ENCODE assay signal across 31 mouse cellular contexts in the genomic region with DNA sequence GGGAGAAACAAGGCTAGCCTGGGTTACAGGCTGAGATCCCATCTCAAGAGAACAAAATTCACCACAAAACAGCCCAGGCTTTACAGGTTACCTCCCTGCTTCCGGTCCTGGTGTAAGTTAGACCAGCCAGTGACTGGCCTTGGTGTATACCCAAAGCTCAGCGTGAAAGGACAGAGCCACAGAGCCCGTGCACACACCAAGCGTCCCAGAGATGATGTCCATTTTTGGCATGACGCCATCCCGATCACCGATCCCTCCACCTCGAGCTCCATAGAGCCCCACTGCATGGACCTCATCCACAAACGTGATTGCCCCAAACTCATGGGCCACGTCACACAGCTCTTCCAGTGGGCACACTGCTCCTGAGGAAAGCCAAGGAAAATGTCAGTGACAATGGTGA. TPM values are rescaled to one million over a fixed set of nuclear protein-coding genes. Genes with fewer than 3 reads are reported as not detected.
DNase-seq lines count a peak whose midpoint lies in the region; TF ChIP-seq lines count a peak whose summit lies in the region.
"Had no signal": no experiment of that assay in that cellular context is flagged by ENCODE, and none has a peak within 500 bp of the region (broad histone marks: within the 10 kb centered on the region; RNA-seq: fewer than 3 reads in every experiment).

No protein-coding gene starts in this region.

- peaks cover 13% of the 10 kb centered on the region for H3K36me3 ChIP-seq in kidney, adult 2 months (ENCODE audit: control insufficient read depth, insufficient read depth, low read length)
- H3K36me3 ChIP-seq in testis, adult 2 months (ENCODE audit: control insufficient read depth, insufficient read depth, low read length), result no peaks in the 10 kb centered on the region; the same call in none of the 2 replicates

- no peak overlapping the region for H3K4me3 ChIP-seq in kidney, adult 2 months (ENCODE audit: insufficient read depth, low read depth, low read length)
- H3K4me3 ChIP-seq in layer of hippocampus, adult 2 months, result no peak overlapping the region
- no peak overlapping the region for H3K4me3 ChIP-seq in testis, adult 2 months (ENCODE audit: control insufficient read depth, low read depth, low read length)
- H3K4me3 ChIP-seq: embryonic facial prominence, embryonic 12.5 days; embryonic facial prominence, embryonic 15.5 days; heart, adult 2 months; heart, embryonic 10.5 days; heart, embryonic 13.5 days had no signal

- no peak for TF ChIP-seq POLR2A in kidney, adult 2 months (IDR thresholded peaks at IDR 0.05; ENCODE audit: low read depth, low read length)
- peak; percentile 10; the same call in 1 of the 2 replicates for TF ChIP-seq POLR2A in testis, adult 2 months (IDR thresholded peaks at IDR 0.05; ENCODE audit: control insufficient read depth, low read depth, low read length)

- peak overlapping the region; percentile 70 for H3K27ac ChIP-seq in kidney, adult 2 months (ENCODE audit: insufficient read depth, low read depth, low read length)
- peak overlapping the region; percentile 53; the same call in 1 of the 2 replicates for H3K27ac ChIP-seq in layer of hippocampus, adult 2 months
- peak overlapping the region; percentile 23 for H3K27ac ChIP-seq in testis, adult 2 months (ENCODE audit: control insufficient read depth, insufficient read depth, low read depth, low read length)
- H3K27ac ChIP-seq: embryonic facial prominence, embryonic 12.5 days; embryonic facial prominence, embryonic 15.5 days; heart, adult 2 months; heart, embryonic 10.5 days; heart, embryonic 13.5 days; hindbrain, embryonic 14.5 days; hindbrain, postnatal 0 days had no signal

- H3K27me3 ChIP-seq in kidney, adult 2 months (replicated peaks; ENCODE audit: control insufficient read depth, insufficient read depth, low read length), result no peaks in the 10 kb centered on the region
- H3K27me3 ChIP-seq in testis, adult 2 months (ENCODE audit: control insufficient read depth, insufficient read depth, low read length), result no peaks in the 10 kb centered on the region
- H3K27me3 ChIP-seq: embryonic facial prominence, embryonic 12.5 days; embryonic facial prominence, embryonic 15.5 days; heart, embryonic 13.5 days had no signal

- TF ChIP-seq CTCF in kidney, adult 2 months (conservative IDR thresholded peaks at IDR 0.05; ENCODE audit: insufficient read depth, insufficient read length, low read depth, low read length), result no peak
- TF ChIP-seq CTCF in layer of hippocampus, adult 2 months (conservative IDR thresholded peaks at IDR 0.05), result no peak
- TF ChIP-seq CTCF in testis, adult 2 months (IDR thresholded peaks at IDR 0.05; ENCODE audit: control insufficient read depth, insufficient read depth, insufficient replicate concordance, low read depth, low read length), result no peak

- 85% methylated on average over 10 of the region's 10 CpGs for WGBS in kidney, adult 2 months

- peaks cover 37% of the 10 kb centered on the region for H3K4me1 ChIP-seq in kidney, adult 2 months (ENCODE audit: control insufficient read depth, insufficient read depth, low read length)
- peaks cover 2% of the 10 kb centered on the region; the same call in 1 of the 2 replicates for H3K4me1 ChIP-seq in testis, adult 2 months (ENCODE audit: control insufficient read depth, insufficient read depth, low read length)
- H3K4me1 ChIP-seq: embryonic facial prominence, embryonic 12.5 days; embryonic facial prominence, embryonic 15.5 days had no signal

- DNase-seq in kidney, adult 2 months, result no peak
- DNase-seq in kidney, adult 9 months, result no peak
- DNase-seq in layer of hippocampus, adult 2 months (ENCODE audit: low spot score in 2 of 2), result no peak
- no peak for DNase-seq in layer of hippocampus, postnatal 10 days (ENCODE audit: low spot score in 2 of 2)
- DNase-seq in testis, postnatal 14 days (ENCODE audit: low spot score), result no peak
- no peak for DNase-seq in right cerebral cortex, adult 2 months (ENCODE audit: low spot score in 2 of 2)
- DNase-seq: adrenal gland, adult 8-10 months; adrenal gland, postnatal 25 days; cerebellum, adult 11 months; cerebellum, adult 2 months; cerebellum, adult 9-11 months; cerebellum, postnatal 25 days; forebrain, postnatal 0 days; gastrocnemius, postnatal 10 days; gastrocnemius, postnatal 36 days; heart, adult 2 months; heart, postnatal 14 days; heart, postnatal 4 days had no signal

RNA-seq across cellular contexts. Expression of gene Alas1, which starts 10.6 kb away (rescaled TPM):
- polyA plus RNA-seq in kidney, adult 2 months (2012; rRNA removed), result 315 and 343 TPM in 2 replicates
- 100 to 1,000 TPM; 149 to 154 TPM for total RNA-seq in layer of hippocampus, adult 2 months (2021)
- total RNA-seq in layer of hippocampus, postnatal 10 days (2021), result 100 to 1,000 TPM; 139 TPM
- polyA plus RNA-seq in testis, adult 2 months (2012; rRNA removed), result 123 and 139 TPM in 2 replicates

RNA-seq across cellular contexts. Expression of gene Tlr9, which starts 15.5 kb away (rescaled TPM):
- polyA plus RNA-seq in kidney, adult 2 months (2012; rRNA removed), result 2.0 and 4.2 TPM in 2 replicates
- 1 to 10 TPM; 1.4 to 1.5 TPM for total RNA-seq in layer of hippocampus, adult 2 months (2021)
- 1 to 10 TPM; 1.2 to 1.4 TPM for total RNA-seq in layer of hippocampus, postnatal 10 days (2021)
- polyA plus RNA-seq in testis, adult 2 months (2012; rRNA removed), result 2.6 and 2.7 TPM in 2 replicates
- total RNA-seq: MEL had no signal
- polyA plus RNA-seq: C2C12; CD4-positive, CD25-positive, alpha-beta regulatory T cell, adult 4 months; embryonic facial prominence, embryonic 12.5 days; forebrain, embryonic 11.5 days; forebrain, embryonic 14.5 days; heart, embryonic 10.5 days; heart, embryonic 13.5 days; hindbrain, embryonic 11.5 days had no signal

RNA-seq across cellular contexts. Expression of gene Twf2, which starts 35.0 kb away (rescaled TPM):
- polyA plus RNA-seq in kidney, adult 2 months (2012; rRNA removed), result 24.4 and 29.7 TPM in 2 replicates
- total RNA-seq in layer of hippocampus, adult 2 months (2021), result 10 to 100 TPM; 52.4 to 58.9 TPM
- 10 to 100 TPM; 40.8 to 41.3 TPM for total RNA-seq in layer of hippocampus, postnatal 10 days (2021)
- 12.1 and 13.5 TPM in 2 replicates for polyA plus RNA-seq in testis, adult 2 months (2012; rRNA removed)

RNA-seq across cellular contexts. Expression of gene Ppm1m, which starts 38.3 kb away (rescaled TPM):
- polyA plus RNA-seq in kidney, adult 2 months (2012; rRNA removed), result 28.5 and 32.6 TPM in 2 replicates
- 10 to 100 TPM; 19.4 to 21.8 TPM for total RNA-seq in layer of hippocampus, adult 2 months (2021)
- 10 to 100 TPM; 12.8 to 18.8 TPM for total RNA-seq in layer of hippocampus, postnatal 10 days (2021)
- 31.3 and 40.6 TPM in 2 replicates for polyA plus RNA-seq in testis, adult 2 months (2012; rRNA removed)

RNA-seq across cellular contexts. Expression of gene Poc1a, which starts 43.0 kb away (rescaled TPM):
- 5.8 and 6.1 TPM in 2 replicates for polyA plus RNA-seq in kidney, adult 2 months (2012; rRNA removed)
- total RNA-seq in layer of hippocampus, adult 2 months (2021), result 10 to 100 TPM in 1 of 2 experiments, 1 to 10 TPM in 1; 8.6 to 14.5 TPM
- 10 to 100 TPM; 12.2 to 12.6 TPM for total RNA-seq in layer of hippocampus, postnatal 10 days (2021)
- polyA plus RNA-seq in testis, adult 2 months (2012; rRNA removed), result 72.2 and 74.2 TPM in 2 replicates
